Mouse (Mus musculus): ENCODE results near the gene Lrba. TPM values are rescaled to one million over a fixed set of nuclear protein-coding genes. Genes with fewer than 3 reads are reported as not detected.

Gene Lrba
- total RNA-seq, 2 experiments from 2014 or later = 28.8 to 32.7 TPM

DNA sequence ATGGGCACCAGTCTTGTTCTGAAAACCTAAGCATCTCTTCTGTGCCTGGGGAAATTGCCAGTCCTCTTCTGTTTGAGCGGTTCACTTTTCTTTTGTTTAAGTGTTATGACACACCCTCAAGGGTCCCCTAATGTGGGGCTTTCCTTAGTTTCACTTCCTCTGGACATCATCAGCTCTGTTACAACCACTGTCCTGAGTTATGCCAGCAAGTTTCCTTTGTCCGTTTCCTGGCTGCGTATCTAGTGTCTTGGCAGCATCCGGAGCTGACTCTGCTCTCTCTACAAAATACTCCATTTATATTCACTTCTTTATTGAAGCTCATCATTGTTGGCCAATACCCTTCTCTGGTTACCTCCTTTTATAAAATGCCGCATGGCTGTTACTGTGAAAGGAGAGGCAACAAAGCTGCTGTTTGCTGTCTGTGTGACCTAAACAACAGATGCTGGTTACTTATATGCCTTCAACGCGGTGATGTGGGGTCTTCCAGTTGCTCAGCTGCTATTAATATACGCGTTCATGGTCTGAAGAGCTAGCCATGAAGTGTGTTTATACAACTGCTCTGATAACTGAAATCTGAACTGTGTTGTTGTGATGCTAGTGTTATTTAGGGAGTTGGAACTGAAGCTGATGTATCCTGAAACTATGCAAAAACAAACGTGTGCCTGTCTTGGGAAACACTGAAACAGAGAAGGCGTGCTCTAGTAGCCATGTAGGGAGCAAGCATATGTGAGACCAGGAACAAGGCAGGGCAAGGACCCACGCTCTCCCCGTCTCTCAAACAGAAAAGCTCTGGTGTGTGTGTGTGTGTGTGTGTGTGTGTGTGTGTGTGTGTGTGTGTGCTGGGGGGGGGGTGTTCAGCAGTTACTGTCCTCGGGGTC is 550.3 kb downstream of the Lrba start:
- Histone ChIP-seq H3K27ac (peak overlapping the region; percentile 48; the same call in 1 of the 2 replicates), H3K4me3 (no peak overlapping the region)
- no peak for TF ChIP-seq CTCF (conservative IDR thresholded peaks at IDR 0.05)
- no peak for DNase-seq (ENCODE audit: low spot score in 2 of 2)

DNA sequence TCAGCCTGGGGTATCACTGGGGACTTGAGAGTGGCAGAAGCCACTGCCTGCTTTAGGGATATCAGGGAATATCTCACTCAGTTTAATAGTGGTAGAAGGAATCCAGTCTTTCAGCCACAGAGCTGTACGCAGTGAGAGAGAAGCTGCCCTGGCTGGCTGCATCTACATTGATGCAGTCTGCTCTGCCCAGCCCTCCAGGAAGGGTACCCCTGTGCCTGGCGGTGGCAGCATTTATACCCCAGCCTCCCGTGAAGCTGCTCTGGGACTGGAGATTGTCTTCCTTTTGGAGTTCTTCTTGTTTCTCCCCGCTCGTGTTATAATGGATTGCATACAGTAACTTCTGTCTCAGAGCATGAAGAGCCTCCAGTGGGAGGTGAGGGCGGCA is 551.0 kb downstream of the Lrba start:
- Histone ChIP-seq H3K27ac (peak overlapping the region; percentile 51; the same call in 1 of the 2 replicates), H3K4me3 (0 out of 2 replicates have a peak overlapping the region, but pooled peaks have one; percentile 13)
- TF ChIP-seq CTCF (conservative IDR thresholded peaks at IDR 0.05) = no peak; the same call in 1 of the 2 replicates
- DNase-seq (ENCODE audit: low spot score in 2 of 2) = no peak

DNA sequence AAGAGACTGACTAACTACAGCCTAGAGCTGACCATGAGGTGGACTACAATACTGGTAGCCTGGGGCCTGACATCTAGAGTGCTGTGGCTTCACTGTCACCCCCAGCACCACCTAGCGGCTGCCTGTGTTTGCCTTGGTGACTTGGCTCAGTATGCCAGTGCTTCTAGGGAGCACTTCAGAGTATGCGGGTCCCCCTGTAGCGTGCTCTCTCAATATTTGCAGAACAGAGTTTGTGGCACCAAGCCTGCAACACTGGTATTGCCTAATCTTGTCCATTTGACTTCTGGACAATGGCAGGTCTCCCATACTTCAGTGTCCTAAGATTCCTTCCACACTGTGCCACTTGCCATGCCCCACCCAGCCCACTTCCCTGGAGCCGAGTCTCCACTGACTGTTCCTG is 555.2 kb downstream of the Lrba start:
- peak; percentile 70 for TF ChIP-seq CTCF (conservative IDR thresholded peaks at IDR 0.05)
- Histone ChIP-seq H3K4me3 (no peak overlapping the region), H3K27ac (no peak overlapping the region)
- DNase-seq (ENCODE audit: low spot score in 2 of 2) = no peak

DNA sequence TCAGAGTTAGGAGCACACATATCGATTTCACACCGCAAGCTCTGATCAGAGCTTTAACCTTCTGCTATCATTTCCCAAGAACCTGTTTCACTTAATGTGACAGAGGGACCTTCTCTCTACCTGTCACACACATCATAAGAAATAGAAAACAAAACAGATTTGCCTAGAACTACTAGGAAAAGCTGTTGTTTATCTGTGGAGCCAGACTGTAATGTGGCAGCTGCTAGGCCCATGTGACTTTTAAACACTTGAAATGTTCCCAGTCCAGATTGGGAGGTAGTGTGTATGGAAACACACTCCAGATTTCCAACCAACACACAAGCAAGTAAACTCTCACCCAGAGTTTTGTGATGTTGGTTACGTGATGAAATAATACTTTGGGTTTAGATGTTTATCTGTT is 559.6 kb downstream of the Lrba start:
- no peak overlapping the region for H3K4me3 ChIP-seq
- TF ChIP-seq CTCF (conservative IDR thresholded peaks at IDR 0.05) = no peak
- H3K27ac ChIP-seq = no peak overlapping the region
- peak in 1 of 2 experiments; percentile 49 for DNase-seq (ENCODE audit: low spot score in 2 of 2)

DNA sequence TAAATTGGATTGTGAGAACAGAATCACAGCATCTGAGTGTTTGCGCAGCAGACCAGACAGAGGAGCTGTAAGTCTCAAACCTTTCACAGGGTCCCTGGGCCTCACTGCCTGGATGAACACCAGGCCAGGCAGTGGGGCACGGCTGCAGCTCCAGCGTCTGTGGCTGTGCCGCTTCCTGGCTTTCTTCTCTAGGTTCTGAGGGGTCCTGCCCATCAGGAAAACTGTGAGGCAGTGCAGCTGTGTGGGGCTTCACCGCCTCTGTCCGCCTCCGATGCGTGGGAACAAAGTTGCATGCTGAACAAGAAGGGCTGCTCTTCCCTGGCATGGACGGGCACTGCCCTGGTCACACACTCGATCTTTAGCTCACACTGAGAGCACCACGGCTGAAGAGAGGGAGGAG is 560.5 kb downstream of the Lrba start:
- TF ChIP-seq CTCF (conservative IDR thresholded peaks at IDR 0.05) = no peak
- Histone ChIP-seq H3K27ac (0 out of 2 replicates have a peak overlapping the region, but pooled peaks have one; percentile 0), H3K4me3 (no peak overlapping the region)
- DNase-seq (ENCODE audit: low spot score in 2 of 2) = no peak

DNA sequence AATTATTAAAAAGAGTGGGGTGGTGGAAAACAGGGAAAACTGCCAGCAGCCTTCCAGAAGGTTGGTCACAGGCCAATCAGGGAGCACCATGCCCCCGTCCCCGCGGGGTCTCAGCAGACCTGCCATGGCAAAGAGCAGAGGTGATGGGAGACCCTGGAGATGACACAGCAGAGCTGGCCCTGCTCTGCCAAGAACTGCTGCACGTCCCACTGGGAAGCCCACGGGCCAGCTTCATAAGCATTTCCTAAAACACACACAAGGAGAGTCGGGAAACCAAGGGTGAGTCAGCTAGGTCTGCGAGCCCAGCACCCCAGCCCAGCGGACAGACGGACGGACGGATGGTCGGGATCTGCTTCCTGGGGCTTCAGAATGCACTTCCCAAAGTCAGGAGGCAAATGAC is 561.8 kb downstream of the Lrba start:
- DNase-seq (ENCODE audit: low spot score in 2 of 2) = no peak
- Histone ChIP-seq H3K27ac (peak overlapping the region; percentile 68), H3K4me3 (no peak overlapping the region)
- no peak for TF ChIP-seq CTCF (conservative IDR thresholded peaks at IDR 0.05)

DNA sequence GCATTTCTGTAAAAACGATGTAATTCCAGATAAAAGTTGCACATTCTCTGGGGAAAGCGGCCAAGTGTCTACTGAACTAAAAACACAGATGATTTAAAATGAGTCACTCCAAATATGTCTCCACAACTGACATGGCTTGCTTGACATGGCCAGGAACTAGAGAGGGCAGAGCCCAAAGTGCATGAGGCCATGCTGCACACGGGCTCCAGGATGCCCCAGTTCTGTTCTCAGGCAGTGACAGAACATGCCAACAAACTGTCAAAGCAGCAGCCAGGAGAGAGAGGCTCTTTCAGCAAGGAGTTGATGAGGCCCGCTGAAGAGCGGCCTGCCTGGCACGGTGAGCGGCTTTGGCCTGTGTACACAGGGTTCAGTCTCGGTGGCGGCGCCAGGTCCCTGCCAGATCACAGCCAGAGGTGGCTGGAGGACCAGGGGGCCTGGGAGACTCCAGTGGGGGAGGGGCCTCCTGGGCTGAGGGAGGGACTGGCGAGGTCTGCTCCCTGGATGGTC is 562.4 kb downstream of the Lrba start:
- peak overlapping the region; percentile 68 for H3K27ac ChIP-seq
- no peak overlapping the region for H3K4me3 ChIP-seq
- TF ChIP-seq CTCF (conservative IDR thresholded peaks at IDR 0.05) = no peak
- peak; percentile 62 to 76 for DNase-seq (ENCODE audit: low spot score in 2 of 2)

DNA sequence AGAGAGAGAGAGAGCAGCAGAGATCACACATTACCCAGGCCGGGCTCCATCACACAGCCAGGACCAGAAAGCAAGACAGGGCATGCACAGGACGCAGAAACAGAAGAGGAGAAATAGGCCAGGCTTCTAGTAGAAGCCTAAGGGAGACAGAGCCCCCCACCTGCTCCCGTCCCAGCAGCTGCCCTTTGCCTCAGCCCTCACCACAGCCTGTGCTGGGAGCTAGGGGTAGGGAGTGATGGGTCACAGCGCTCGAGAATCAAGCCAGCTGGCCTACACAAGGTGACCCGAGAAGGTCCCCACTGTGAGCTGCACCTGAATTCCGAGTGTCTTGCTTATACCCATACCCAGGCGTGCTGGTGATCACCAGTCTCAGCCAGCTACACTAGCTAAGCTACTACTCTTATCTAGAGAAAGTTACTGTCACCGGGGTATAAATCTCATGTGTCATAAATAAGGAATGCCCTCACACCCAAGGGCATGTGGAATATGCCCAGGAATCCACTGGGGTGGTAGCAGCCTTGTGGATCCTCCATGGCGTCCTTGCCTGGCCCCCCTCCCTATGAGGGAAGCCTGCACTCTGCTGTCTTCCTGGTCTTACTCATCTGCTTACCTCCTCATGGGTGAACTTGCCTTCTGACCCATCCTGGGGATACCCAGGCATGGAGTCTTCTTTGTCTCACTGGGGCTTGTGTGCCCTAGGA is 563.1 kb downstream of the Lrba start:
- H3K27ac ChIP-seq = peak overlapping the region; percentile 68
- H3K4me3 ChIP-seq = no peak overlapping the region
- DNase-seq (ENCODE audit: low spot score in 2 of 2) = no peak
- TF ChIP-seq CTCF (conservative IDR thresholded peaks at IDR 0.05) = no peak

DNA sequence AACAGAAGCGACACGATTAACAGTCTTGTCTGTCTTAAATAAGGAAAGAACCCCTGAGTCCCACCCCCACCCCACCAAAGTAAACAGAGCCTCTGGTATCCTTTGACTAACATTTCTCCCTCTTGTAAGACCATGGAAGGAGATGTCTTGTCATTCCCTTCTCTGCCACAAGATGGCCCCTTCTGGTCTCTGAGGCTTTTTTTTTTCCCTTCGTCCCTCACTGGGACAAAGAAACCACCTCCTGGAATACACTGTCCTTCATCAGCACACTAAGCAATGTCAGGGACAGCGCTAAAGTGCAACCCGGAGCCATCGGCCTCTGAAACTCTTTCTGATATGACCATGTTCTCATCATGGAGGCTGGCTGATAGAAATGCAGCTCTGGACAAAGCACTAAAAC is 564.2 kb downstream of the Lrba start:
- peak; percentile 83 for TF ChIP-seq CTCF (conservative IDR thresholded peaks at IDR 0.05)
- peak; percentile 78 to 80 for DNase-seq (ENCODE audit: low spot score in 2 of 2)
- H3K4me3 ChIP-seq = no peak overlapping the region
- peak overlapping the region; percentile 0; the same call in 1 of the 2 replicates for H3K27ac ChIP-seq

DNA sequence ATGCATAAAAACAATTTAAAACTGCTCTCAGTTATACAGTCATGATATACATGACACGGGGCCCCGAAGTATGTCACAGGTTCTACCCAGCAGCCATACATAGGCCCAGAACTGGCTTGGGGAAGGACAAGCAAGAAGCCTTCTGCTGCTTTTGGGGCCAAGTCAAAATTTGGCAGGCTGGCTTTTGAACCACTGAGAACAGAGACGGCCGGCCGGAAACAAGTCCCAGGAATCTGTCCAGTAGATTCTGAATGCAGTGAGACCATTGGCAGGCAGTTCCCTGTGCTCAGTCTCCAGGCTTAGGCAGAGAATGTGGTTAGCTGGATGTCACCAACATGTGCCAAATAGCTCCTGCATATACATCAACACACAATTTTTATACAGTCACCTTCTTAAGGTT is 565.3 kb downstream of the Lrba start:
- no peak for DNase-seq (ENCODE audit: low spot score in 2 of 2)
- no peak for TF ChIP-seq CTCF (conservative IDR thresholded peaks at IDR 0.05)
- Histone ChIP-seq H3K27ac (peak overlapping the region; percentile 57), H3K4me3 (no peak overlapping the region)

DNA sequence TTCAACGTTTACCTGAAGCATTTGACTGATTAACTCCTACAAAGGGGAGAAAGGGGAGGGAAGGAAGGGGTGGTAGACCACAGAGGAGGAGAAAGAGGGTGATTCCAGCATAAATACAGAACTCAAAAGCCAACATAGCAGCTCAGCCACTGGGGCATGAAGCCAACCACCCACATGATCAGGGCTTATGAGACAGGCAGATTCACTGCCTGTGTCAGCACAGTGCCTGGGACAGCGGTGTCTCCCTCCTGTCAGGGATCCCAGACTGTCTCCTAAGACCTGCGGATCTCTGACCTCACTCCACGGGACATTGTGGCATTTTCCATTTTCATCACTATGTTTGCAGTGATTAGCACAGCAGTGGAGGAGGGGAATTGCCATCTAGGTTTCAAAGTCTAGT is 568.8 kb downstream of the Lrba start:
- TF ChIP-seq CTCF (conservative IDR thresholded peaks at IDR 0.05) = no peak
- H3K4me3 ChIP-seq = no peak overlapping the region
- H3K27ac ChIP-seq = 0 out of 2 replicates have a peak overlapping the region, but pooled peaks have one; percentile 12
- DNase-seq (ENCODE audit: low spot score in 2 of 2) = no peak

DNA sequence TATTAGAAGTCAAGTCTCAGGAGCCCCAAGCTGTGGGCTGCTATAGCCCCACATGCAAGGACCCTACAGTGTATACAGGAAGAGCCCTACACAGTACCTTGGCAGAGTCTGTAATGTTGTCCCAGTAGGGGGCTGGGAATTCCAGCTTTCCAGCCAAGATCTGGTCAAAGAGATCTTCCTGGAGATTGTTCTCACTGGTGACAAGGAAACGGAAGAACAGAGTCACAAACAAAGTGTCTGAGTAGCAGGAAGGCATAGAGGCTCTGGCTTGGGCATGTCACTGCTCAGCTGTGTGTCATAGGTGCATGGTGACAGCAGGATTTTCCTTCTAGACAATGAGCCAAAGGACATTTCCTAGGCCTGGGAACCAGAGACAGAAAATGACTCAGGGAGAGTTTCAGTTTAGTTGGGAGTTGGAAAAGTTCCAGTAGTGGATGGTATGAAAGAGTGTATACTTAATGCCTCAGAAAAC is 569.3 kb downstream of the Lrba start:
- 0 out of 2 replicates have a peak overlapping the region, but pooled peaks have one; percentile 12 for H3K27ac ChIP-seq
- TF ChIP-seq CTCF (conservative IDR thresholded peaks at IDR 0.05) = no peak
- no peak for DNase-seq (ENCODE audit: low spot score in 2 of 2)
- H3K4me3 ChIP-seq = no peak overlapping the region

DNA sequence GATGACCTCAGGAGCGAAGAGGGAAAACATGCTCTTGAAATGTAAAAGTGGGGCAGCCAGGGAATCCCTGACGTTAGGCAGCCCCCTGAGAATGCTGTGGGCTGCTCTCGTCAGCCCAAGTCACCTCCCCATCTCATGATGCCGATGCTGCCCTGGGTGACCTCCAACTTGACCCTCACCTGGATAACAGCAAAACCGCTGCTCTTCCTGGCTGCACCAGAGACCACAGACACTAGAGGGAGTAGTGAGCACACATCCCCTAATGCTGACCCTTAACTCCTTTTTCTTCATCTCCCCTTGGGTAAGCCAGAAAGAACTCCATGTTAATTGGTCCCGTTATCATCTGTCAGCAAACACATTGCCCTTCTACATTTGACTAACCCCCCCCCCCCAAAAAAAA is 572.2 kb downstream of the Lrba start:
- no peak overlapping the region for H3K27ac ChIP-seq
- H3K4me3 ChIP-seq = no peak overlapping the region
- DNase-seq (ENCODE audit: low spot score in 2 of 2) = no peak
- peak; percentile 77 for TF ChIP-seq CTCF (conservative IDR thresholded peaks at IDR 0.05)

Data from layer of hippocampus, adult 2 months (tissue).